Mouse (Mus musculus): ENCODE results near the gene Hoxa2. TPM values are rescaled to one million over a fixed set of nuclear protein-coding genes. Genes with fewer than 3 reads are reported as not detected.

The Hoxa2 gene
- total RNA-seq, 1 experiment: 0.27 TPM

GRCm38 (mm10) chr6:52183311-52184080, 18.9 kb upstream of the Hoxa2 start:
- Histone ChIP-seq H3K9ac (ENCODE audit: insufficient read depth, low read depth, low read length, poor library complexity, severe bottlenecking) (no peak overlapping the region), H3K36me3 (ENCODE audit: control insufficient read depth, insufficient read depth, low read length, poor library complexity, severe bottlenecking) (no peaks in the 10 kb centered on the region), H3K4me3 (ENCODE audit: insufficient read depth in 1 of 2, low read depth in 1 of 2, low read length in 2 of 2, poor library complexity in 1 of 2, severe bottlenecking in 1 of 2) (no peak overlapping the region), H3K9me3 (ENCODE audit: control insufficient read depth, insufficient read depth, low read depth, low read length) (no peaks in the 10 kb centered on the region), H3K27ac (ENCODE audit: insufficient read depth, low read depth, low read length, poor library complexity, severe bottlenecking) (no peak overlapping the region), H3K4me1 (ENCODE audit: control insufficient read depth in 2 of 2, insufficient read depth in 2 of 2, low read length in 2 of 2, poor library complexity in 1 of 2) (no peaks in the 10 kb centered on the region; a peak in 1 of 4 replicates)
- in situ Hi-C loops (cut with MboI; ENCODE audit: low sequenced_read_pairs in 2 of 2, unreplicated experiment in 2 of 2): no loop called here
- TF ChIP-seq ZC3H11A (IDR thresholded peaks at IDR 0.05; ENCODE audit: borderline replicate concordance, low read depth, low read length) (no peak), CHD2 (IDR thresholded peaks at IDR 0.05; ENCODE audit: low read depth, low read length) (no peak)
- DNase-seq (ENCODE audit: low read depth, low spot score): no peak

GRCm38 (mm10) chr6:52182793-52183192, 18.2 kb upstream of the Hoxa2 start:
- no peaks in the 10 kb centered on the region; a peak in 1 of 4 replicates for H3K4me1 ChIP-seq (ENCODE audit: control insufficient read depth in 2 of 2, insufficient read depth in 2 of 2, low read length in 2 of 2, poor library complexity in 1 of 2)
- in situ Hi-C loops (cut with MboI; ENCODE audit: low sequenced_read_pairs in 2 of 2, unreplicated experiment in 2 of 2): no loop called here
- no peak for DNase-seq (ENCODE audit: low read depth, low spot score)
- H3K4me3 ChIP-seq (ENCODE audit: insufficient read depth in 1 of 2, low read depth in 1 of 2, low read length in 2 of 2, poor library complexity in 1 of 2, severe bottlenecking in 1 of 2): no peak overlapping the region
- H3K9ac ChIP-seq (ENCODE audit: insufficient read depth, low read depth, low read length, poor library complexity, severe bottlenecking): no peak overlapping the region
- H3K9me3 ChIP-seq (ENCODE audit: control insufficient read depth, insufficient read depth, low read depth, low read length): no peaks in the 10 kb centered on the region
- TF ChIP-seq ZNF384 (IDR thresholded peaks at IDR 0.05; ENCODE audit: low read depth, low read length): no peak
- no peak for TF ChIP-seq MAFK (IDR thresholded peaks at IDR 0.05; ENCODE audit: insufficient read depth, low read depth, low read length)
- TF ChIP-seq HCFC1 (IDR thresholded peaks at IDR 0.05; ENCODE audit: borderline replicate concordance, insufficient read depth, low read length): no peak
- no peak for TF ChIP-seq CHD2 (IDR thresholded peaks at IDR 0.05; ENCODE audit: low read depth, low read length)
- TF ChIP-seq ZC3H11A (IDR thresholded peaks at IDR 0.05; ENCODE audit: borderline replicate concordance, low read depth, low read length): no peak
- no peak overlapping the region for H3K27ac ChIP-seq (ENCODE audit: insufficient read depth, low read depth, low read length, poor library complexity, severe bottlenecking)
- no peaks in the 10 kb centered on the region for H3K36me3 ChIP-seq (ENCODE audit: control insufficient read depth, insufficient read depth, low read length, poor library complexity, severe bottlenecking)

GRCm38 (mm10) chr6:52182030-52182429, 17.4 kb upstream of the Hoxa2 start:
- no peak overlapping the region for H3K4me3 ChIP-seq (ENCODE audit: insufficient read depth in 1 of 2, low read depth in 1 of 2, low read length in 2 of 2, poor library complexity in 1 of 2, severe bottlenecking in 1 of 2)
- TF ChIP-seq ZNF384 (IDR thresholded peaks at IDR 0.05; ENCODE audit: low read depth, low read length) (no peak), ZC3H11A (IDR thresholded peaks at IDR 0.05; ENCODE audit: borderline replicate concordance, low read depth, low read length) (no peak), HCFC1 (IDR thresholded peaks at IDR 0.05; ENCODE audit: borderline replicate concordance, insufficient read depth, low read length) (no peak), MAFK (IDR thresholded peaks at IDR 0.05; ENCODE audit: insufficient read depth, low read depth, low read length) (no peak)
- no peaks in the 10 kb centered on the region for H3K36me3 ChIP-seq (ENCODE audit: control insufficient read depth, insufficient read depth, low read length, poor library complexity, severe bottlenecking)
- H3K9me3 ChIP-seq (ENCODE audit: control insufficient read depth, insufficient read depth, low read depth, low read length): no peaks in the 10 kb centered on the region
- no peak overlapping the region for H3K27ac ChIP-seq (ENCODE audit: insufficient read depth, low read depth, low read length, poor library complexity, severe bottlenecking)
- in situ Hi-C loops (cut with MboI; ENCODE audit: low sequenced_read_pairs in 2 of 2, unreplicated experiment in 2 of 2): no loop called here
- H3K9ac ChIP-seq (ENCODE audit: insufficient read depth, low read depth, low read length, poor library complexity, severe bottlenecking): no peak overlapping the region
- no peaks in the 10 kb centered on the region; a peak in 2 of 4 replicates for H3K4me1 ChIP-seq (ENCODE audit: control insufficient read depth in 2 of 2, insufficient read depth in 2 of 2, low read length in 2 of 2, poor library complexity in 1 of 2)
- DNase-seq (ENCODE audit: low read depth, low spot score): no peak

GRCm38 (mm10) chr6:52180726-52181125, 16.1 kb upstream of the Hoxa2 start:
- no peaks in the 10 kb centered on the region for H3K36me3 ChIP-seq (ENCODE audit: control insufficient read depth, insufficient read depth, low read length, poor library complexity, severe bottlenecking)
- no peak overlapping the region for H3K27ac ChIP-seq (ENCODE audit: insufficient read depth, low read depth, low read length, poor library complexity, severe bottlenecking)
- H3K9ac ChIP-seq (ENCODE audit: insufficient read depth, low read depth, low read length, poor library complexity, severe bottlenecking): no peak overlapping the region
- in situ Hi-C loops (cut with MboI; ENCODE audit: low sequenced_read_pairs in 2 of 2, unreplicated experiment in 2 of 2): no loop called here
- H3K9me3 ChIP-seq (ENCODE audit: control insufficient read depth, insufficient read depth, low read depth, low read length): no peaks in the 10 kb centered on the region
- no peak for DNase-seq (ENCODE audit: low read depth, low spot score)
- no peak overlapping the region for H3K4me3 ChIP-seq (ENCODE audit: insufficient read depth in 1 of 2, low read depth in 1 of 2, low read length in 2 of 2, poor library complexity in 1 of 2, severe bottlenecking in 1 of 2)
- TF ChIP-seq HCFC1 (IDR thresholded peaks at IDR 0.05; ENCODE audit: borderline replicate concordance, insufficient read depth, low read length) (no peak), ZC3H11A (IDR thresholded peaks at IDR 0.05; ENCODE audit: borderline replicate concordance, low read depth, low read length) (no peak), CHD2 (IDR thresholded peaks at IDR 0.05; ENCODE audit: low read depth, low read length) (no peak), ZNF384 (IDR thresholded peaks at IDR 0.05; ENCODE audit: low read depth, low read length) (no peak), MAFK (IDR thresholded peaks at IDR 0.05; ENCODE audit: insufficient read depth, low read depth, low read length) (no peak)
- H3K4me1 ChIP-seq (ENCODE audit: control insufficient read depth in 2 of 2, insufficient read depth in 2 of 2, low read length in 2 of 2, poor library complexity in 1 of 2): peaks cover 0 to 2% of the 10 kb centered on the region in 2 experiments; a peak in 2 of 4 replicates

All from ES-E14 (cell line).